Mouse (Mus musculus) thymus, adult 2 months (tissue): ENCODE data around the gene Kcnip2.

Source experiments
- CTCF ChIP-seq: fragments of 200-500 bp; IDR thresholded peaks from 2 replicates; pipeline ENCODE4 v1.5.1; 2012; ENCODE audit warnings: mild to moderate bottlenecking, control low read depth, low read length, moderate library complexity, borderline replicate concordance; ENCODE audit not compliant: control insufficient read depth, poor library complexity, insufficient read depth; ENCODE audit errors: extremely low read depth
- POLR2A ChIP-seq: fragments of 200-500 bp; IDR thresholded peaks from 2 replicates; pipeline ENCODE4 v1.6.1; 2012; ENCODE audit warnings: mild to moderate bottlenecking, low read length, control low read depth, moderate library complexity; ENCODE audit not compliant: control insufficient read depth, poor library complexity, insufficient read depth; ENCODE audit errors: extremely low read depth

GRCm38 (mm10) chr19:45821832-45822231 is 6.0 kb upstream of the Kcnip2 start:
- TF ChIP-seq CTCF (no peak), POLR2A (no peak)
